Mouse (Mus musculus): ENCODE measurements around the gene Rnft1. TPM values are rescaled to one million over a fixed set of nuclear protein-coding genes. Genes with fewer than 3 reads are reported as not detected.

Rnft1 gene
- 10 to 100 TPM; 26.3 to 34.8 (median 27.0) TPM for total RNA-seq (2022)

DNA sequence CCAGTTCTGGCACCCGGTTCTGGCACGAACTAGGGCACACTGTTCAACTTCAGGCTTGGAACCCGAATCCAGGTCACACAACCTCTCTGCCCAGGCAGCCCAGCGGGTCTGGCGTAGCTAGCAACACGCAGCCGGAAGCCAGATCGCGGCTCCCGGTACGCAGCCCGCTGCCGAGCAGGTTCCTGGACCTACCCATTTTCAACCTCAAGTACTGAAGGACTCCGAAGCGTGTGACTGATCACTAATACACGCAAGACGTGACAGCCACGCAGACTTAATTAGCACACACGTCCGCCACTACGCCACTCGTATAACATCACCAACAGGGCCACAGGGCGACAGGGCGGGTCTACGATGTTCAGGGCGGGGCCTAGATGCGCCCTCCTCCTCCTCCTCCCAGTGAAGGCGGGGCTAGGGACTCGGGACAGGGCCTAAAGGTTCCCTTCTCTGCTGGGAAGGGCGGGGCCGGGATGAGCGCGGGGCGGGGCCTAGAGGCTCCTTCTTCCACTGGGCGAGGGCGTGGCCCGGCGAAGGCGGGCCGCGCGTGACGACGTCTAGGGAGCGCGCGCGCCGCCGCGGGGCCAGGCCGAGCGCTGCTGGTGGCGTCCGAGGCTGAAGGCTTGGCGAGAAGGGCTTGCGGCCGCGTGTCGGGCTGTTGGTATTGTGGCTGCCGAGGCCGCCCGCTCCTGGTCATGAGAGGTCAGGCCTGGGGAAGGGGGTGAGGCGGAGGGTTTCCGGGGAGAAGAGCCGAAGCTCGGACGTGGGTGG lies at the start of gene Rnft1:
Rnft1 (plus strand) TSS at position 557 of the 768 bp plus-strand sequence.
- peak; percentile 95 to 98 for DNase-seq (ENCODE audit: low spot score in 2 of 2)

DNA sequence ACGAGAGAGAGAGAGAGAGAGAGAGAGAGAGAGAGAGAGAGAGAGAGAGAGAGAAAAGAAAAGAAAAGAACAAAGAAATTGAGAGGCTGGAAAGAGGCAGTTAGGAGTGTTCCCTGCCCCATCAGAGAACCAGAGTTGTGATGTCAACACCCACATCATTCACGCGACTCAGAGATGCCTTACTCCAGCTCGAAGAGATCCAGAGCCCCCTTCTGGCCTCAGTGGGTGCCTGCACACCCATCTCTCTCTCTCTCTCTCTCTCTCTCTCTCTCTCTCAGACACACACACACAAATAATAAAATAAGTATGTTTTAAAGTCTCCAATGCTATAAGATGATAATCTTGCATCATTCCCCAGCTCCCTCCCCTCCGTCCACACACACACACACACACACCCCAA lies 47.6 kb upstream of the Rnft1 start:
- peak in 1 of 2 experiments; percentile 14 for DNase-seq (ENCODE audit: low spot score in 2 of 2)

DNA sequence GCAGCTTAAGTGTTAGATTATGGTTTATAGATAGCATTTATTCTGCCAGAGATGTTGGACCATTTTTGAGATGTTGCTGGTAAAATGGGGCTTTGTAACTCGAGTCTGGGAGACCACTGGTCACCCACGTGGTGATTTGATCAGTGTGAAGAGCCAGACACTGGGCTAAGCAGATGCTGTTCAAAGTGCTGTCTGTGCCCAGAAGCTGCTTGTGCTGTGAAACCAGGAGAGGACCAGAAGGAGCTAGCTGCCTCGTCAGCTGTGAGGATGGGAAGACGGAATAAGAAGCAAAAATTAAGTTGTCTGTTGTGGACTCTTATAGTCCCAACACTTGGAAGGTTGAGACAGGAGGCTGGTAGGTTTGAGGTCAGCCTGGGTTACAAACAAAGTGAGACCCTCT lies 46.2 kb upstream of the Rnft1 start:
- DNase-seq (ENCODE audit: low spot score in 2 of 2), result peak in 1 of 2 experiments; percentile 21

DNA sequence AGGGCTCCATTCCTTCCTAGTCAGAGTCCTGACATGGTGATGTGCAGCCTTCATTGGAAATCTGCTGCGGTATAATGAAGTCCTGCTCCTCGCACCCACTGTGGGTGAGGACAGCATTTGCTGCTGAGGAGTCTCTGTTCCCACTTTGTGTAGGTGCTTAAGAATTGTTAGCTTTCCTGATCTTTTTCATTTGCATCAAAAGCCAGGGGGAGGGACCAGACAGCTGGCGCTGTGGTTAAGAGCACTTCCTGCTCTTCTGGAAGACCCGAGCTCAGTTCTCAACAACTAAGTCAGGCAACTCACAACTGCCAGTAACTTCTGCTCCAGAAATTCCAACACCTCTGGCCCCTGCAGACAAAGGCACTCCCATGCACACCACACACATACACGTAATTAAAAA lies 43.7 kb upstream of the Rnft1 start:
- no peak for DNase-seq (ENCODE audit: low spot score in 2 of 2)

DNA sequence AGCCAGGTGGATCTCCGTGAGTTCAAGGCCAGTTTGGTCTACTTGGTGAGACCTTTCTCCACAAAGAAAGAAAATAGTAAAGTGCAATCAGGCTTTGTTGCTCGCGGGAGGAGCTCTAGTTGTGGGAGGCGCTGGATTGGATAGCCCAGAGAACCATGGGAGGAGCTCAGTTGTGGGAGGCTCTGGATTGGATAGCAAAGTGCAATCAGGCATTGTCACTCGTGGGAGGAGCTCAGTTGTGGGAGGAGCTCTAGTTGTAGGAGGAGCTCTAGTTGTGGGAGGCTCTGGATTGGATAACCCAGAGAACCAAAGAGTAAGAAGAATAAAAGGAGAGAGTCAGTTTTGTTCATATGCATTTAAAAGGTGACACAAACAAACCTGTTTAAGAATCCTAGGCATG lies 30.5 kb upstream of the Rnft1 start:
- no peak for DNase-seq (ENCODE audit: low spot score in 2 of 2)

DNA sequence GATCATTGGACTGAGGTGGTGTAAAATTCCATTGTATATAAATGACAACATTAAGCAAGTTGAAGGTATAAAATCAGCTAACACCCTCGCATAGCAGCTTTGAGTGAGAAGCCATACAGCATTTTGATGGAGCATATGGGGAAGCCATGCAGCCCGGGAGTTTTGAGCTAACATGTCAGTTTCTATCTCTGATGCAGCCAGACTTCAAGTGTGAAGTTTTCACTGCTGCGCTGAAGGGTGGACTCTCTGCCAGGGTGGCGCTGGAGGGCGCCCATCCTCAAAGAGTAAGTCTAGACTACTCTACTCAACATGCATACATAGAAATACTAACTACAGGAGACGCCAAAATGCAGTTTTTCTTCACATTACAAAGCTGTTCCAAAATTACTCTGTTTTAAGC lies 26.9 kb upstream of the Rnft1 start:
- DNase-seq (ENCODE audit: low spot score in 2 of 2), result no peak

DNA sequence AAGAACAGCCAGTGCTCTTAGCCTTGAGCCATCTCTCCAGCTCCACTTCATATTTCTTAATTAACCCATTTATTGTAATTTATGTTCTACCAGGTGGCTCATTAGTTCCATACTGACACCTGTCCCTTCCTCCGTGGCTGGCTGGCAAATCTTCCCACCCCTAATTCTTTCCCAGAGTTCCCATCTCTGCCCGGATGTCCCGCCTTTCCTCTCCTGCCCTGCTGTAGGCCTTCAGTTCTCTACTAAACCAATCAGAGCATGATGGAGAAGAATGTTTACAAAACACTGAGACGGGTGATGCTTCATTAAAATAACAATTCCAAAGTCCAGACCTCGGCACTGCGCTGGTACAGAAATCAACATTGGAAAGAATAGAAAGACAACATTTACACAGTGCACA lies 25.6 kb upstream of the Rnft1 start:
- DNase-seq (ENCODE audit: low spot score in 2 of 2), result no peak

DNA sequence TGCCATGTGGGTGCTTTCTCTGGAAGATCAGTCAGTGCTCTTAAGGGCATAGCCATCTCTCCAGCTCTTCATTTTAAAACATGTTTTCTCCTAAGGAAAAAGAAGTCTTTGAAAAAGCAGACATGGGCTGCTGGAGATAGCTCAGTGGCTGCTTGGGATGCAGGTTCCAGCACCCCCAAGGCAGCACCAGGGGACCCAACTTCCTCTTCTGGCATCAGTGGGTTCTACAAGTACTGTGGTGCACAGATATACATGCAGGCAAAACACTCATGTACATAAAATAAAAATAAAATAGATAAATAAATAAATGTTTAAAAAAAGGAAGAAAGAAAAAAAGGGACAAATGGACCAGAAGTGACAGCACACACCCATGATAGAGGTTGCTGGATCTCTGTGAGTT lies 21.9 kb upstream of the Rnft1 start:
- no peak for DNase-seq (ENCODE audit: low spot score in 2 of 2)

DNA sequence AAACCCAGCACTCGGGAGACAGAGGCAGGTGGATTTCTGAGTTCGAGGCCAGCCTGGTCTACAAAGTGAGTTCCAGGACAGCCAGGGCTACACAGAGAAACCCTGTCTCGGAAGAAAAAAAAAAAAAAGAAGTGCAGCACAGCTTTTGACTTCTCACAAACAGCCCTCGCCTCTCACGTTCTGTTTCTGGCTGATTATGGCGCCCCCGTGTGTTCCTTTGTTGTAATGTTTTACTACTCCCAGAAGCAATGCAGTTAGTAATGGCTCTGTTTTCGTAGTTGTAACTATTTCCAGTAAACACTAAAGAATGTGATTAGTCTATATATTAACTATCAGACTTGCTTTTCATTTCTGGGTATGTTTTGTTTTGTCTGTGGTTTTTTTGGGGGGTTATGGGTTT lies 20.2 kb upstream of the Rnft1 start:
- DNase-seq (ENCODE audit: low spot score in 2 of 2), result peak in 1 of 2 experiments; percentile 64

DNA sequence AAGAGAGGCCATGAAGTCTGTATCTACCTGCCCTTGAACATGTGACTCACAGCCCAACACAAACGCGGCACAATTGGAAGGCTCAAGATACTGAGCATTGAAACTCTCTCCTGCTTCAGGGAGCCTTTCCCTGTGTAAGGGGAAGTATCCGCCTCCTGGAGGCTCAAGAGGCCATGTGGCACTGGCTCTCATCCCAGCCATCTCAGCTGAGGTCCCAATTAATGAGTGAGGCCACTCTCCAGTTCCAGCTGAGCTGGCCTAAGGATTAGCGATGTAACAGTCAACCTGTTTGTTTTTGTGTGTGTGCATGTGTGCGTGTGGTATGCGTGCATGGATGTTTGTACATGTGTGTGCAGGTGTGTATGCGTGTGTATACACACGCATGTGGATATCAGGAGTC lies 16.1 kb upstream of the Rnft1 start:
- DNase-seq (ENCODE audit: low spot score in 2 of 2), result no peak

DNA sequence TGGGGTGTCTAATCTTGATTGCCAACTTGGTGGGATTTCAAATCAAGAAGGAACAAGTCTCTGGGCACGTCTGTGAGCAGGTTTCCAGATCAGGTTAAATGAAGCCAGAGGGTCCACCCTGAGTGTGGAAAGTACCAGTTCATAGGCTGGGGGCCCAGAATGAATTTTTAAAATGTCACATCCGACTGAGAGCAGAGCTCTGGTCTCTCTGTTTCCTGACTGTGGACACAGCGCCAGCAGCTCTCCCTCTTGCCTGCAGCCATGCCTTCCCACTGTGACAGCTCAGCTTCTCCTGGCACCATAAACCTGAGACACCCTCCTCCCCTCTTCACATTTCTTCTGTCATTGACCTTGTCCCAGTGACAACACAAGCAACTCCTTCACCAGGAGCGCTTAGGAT lies 15.5 kb upstream of the Rnft1 start:
- no peak for DNase-seq (ENCODE audit: low spot score in 2 of 2)

DNA sequence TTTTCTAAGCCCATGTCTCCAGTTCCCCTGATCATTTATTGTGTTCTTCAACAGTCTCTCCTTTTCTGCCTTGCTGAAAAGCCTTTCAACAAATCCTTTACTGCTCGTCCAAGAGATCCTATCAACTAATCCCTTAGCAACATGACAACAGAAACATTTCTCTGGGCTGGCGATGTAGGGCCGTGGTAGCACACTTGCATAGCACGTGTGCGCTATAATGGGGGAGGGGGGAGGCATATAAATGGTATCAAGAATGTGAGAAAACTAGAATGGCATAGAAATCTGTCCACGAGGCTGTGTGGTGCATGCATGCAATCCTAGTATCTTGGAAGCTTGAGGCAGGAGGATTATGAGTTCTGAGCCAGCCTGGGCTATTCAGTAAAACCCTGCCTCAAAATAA lies 12.7 kb upstream of the Rnft1 start:
- DNase-seq (ENCODE audit: low spot score in 2 of 2), result no peak

DNA sequence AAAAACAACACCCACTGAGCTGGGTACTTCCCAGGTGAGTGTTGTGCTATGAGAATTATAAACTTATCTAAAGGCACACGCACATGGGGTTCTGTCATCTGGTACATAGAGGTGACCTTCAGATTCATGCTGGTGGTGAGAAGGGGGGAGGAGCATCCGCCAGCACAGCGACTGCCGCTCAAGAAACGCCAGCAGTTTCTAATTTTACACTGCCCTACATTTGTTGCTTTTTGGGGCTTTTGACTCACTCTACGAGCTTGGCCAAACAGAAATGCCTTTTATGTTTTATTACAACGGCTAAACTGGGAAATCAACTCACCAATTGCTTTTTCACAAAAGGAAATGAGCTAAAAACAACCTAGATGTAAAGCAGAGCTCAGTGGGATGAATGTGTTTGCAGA lies 11.7 kb upstream of the Rnft1 start:
- DNase-seq (ENCODE audit: low spot score in 2 of 2), result no peak

DNA sequence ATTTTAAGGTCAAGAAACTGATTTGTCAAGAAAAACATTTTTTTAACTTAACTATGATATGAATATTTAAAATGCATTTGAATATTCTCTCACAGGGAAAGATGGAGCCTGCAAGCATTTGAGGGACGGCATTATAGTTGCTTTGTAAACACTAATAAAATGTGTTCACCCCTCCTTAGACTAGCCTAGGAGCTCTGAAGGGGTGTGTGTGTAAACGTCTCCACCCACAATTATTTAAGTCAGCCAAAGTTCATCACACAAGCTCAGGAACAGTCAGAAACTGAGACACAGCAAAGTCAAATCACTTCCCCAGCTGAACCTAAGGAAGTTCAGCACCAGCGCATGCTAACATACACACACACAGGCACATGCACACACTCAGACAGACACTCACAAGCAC lies 10.9 kb upstream of the Rnft1 start:
- DNase-seq (ENCODE audit: low spot score in 2 of 2), result no peak

DNA sequence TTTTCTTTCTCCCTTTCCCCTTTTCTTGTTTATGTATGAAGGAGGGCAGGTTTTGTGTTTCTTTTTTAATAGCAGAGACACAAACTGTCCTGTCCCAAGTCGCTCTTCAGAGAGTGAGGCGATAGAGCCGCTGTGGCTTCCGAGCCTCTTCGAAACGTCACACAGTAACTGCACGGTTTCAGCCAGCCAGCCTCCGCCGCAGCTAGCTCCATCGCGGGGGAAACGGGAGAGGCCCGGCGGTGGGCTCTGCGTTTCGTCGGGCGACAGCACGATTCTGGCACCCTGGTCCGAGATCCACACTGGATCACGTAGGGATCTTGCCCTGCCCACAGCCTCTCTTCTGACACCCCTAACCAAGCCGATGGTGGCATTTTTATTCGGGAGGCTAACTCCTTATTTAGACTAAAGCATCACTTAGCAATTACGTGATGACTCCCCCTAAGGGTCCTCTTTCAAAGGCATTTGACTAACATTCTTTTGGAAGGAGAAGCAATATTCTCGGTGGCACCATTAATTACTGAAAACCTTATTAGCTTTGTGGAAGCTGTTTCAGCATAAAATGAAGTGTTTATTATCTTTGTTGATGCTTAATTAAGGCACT lies 553 bp downstream of the Rnft1 start:
- DNase-seq (ENCODE audit: low spot score in 2 of 2), result peak in 1 of 2 experiments; percentile 42

DNA sequence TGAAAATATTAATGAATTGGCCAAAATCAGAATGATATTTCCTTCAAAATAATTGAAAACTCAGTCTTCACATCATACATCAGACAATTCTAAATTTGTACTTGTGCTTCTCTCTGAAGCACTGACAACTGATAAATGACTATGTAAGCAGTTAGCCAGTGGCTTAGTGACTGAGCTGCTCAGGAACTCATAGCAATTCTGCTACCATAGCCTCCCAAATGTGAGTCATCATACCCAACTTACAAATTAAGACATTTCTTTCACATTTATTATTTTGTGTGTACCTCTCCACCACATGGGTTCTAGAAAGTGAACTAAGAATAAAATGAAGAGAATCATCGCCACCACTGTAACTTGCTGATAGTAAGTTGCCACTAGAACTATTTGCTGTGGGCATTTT lies 6.3 kb downstream of the Rnft1 start:
- no peak for DNase-seq (ENCODE audit: low spot score in 2 of 2)

DNA sequence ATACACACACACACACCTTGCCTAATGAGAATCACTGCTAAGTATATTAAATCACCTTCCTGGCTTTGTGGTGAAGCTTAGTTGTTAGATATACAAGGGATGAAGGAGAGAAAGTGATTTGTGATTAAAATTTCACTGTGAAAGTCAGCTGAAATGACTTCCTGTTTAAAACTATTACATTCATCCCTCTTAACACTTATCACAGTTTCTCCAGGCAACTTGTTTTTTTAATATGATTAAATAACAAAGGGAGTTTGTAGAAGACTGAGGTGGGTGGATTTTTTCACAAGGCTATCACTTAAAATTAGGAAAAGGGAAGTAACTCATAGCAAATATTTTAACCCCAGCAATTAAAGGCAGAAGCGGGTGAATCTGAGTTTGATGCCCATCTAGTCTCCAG lies 12.9 kb downstream of the Rnft1 start:
- DNase-seq (ENCODE audit: low spot score in 2 of 2), result no peak

DNA sequence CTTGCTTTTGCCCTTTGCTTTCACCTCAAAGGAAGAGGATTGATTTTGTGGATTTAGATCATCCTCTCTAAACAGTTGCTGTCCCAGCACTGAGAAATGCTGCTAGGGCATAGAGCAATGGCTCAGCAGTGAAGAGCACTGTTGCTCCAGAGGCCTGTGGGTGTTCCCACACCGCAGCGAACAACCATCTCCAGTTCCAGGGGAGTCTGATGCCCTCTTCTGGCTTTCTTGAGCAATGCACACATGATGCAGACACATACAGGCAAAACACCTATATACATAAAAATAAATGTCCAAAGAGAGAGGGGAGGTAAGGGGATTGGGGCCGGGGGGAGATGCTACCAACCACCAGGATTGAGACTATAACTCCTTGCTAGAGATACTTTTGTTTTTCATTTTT lies 13.5 kb downstream of the Rnft1 start:
- DNase-seq (ENCODE audit: low spot score in 2 of 2), result no peak

DNA sequence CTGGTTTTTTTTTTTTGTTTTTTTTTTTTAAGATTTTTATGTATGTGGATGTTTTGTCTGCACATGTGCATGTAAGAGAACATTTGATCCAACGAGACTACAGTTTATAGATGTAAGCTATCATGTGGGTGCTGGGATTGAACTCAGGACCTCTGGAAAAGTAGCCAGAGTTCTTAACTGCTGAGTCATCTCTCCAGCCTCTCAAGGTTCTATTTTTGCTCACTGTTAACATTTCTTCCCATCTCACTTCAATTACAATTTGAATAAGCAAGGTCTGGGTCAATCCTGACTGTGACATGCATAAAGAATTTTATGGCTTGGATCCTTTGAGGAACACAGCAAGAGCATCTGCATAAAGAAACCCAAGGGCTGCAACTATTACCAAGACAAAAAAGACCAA lies 16.3 kb downstream of the Rnft1 start:
- DNase-seq (ENCODE audit: low spot score in 2 of 2), result no peak

DNA sequence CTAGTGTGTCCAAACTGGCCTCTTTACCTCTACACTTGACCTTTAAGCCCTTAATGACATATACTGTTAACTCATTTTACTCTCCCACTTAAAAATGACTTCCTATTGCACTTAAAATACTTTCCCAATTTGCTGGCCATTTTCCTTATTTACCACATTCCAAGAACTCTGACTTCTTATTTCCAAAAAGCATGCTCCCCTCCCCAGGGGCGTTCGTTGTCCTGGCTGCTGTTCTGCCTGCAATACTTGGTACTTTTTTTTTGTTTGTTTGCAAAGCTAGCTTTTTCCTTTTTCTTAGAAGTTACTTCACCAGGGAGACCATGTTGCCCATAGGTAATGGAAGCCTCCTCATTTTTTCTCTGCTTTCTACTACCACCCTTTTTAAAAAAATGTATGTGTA lies 18.7 kb downstream of the Rnft1 start:
- no peak for DNase-seq (ENCODE audit: low spot score in 2 of 2)

DNA sequence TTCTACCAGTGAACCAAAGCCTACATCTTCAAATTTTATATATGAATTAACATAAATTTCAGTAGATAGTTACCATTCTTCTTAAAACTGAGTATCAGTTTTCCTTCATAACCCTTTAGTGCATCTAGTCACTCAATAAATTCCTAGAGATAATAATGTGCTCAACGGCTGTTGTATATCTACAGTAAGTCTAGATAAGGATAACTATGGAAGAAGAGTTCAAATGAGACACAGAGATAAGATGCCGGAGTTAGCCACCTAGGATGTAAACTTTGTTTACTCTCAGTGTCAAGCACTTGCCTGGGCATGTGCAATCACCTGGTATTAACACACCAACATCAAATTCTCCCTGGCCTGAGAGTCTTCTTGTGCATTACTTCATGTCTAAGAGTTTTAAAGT lies 22.9 kb downstream of the Rnft1 start:
- no peak for DNase-seq (ENCODE audit: low spot score in 2 of 2)

DNA sequence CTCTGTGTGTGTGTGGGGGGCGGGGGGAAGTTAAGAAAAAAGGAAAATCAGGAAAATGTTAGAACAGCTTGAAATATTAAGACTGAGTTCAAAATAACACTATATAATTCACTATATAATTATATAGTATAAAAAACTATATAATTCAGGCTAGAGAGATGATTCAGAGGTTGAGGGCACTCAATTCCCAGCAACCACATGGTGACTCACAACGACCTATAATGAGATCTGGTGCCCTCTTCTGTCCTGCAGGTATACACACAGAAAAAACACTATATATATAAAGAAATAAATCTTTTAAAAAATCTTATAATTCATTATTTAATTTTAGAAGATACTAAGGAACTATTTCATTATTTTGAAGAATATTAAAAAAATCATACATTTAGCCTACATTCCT lies 23.5 kb downstream of the Rnft1 start:
- DNase-seq (ENCODE audit: low spot score in 2 of 2), result no peak

DNA sequence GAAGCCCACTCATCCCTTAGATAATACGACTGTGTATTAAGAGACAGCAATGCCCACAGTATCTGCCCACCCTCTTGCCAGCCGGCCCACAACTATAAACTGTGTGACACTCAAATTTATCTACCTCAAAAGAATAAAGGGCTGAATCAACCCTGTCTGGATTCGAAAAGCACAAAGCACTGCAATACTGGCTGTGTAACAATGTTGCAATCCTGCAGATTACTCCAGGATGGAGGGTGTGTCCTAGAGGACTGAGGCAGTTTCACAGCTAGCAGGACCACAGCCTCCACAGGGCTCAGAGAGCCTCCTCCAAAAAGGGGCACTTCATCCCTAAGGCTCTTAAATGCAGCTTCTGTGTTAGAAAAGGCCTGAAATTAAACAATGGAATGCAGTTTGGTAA lies 32.2 kb downstream of the Rnft1 start:
- no peak for DNase-seq (ENCODE audit: low spot score in 2 of 2)
